Comparison of ENCODE assay signal across 8 mouse cellular contexts in genomic region chr7:90131376-90131651, GRCm38 (mm10). TPM values are rescaled to one million over a fixed set of nuclear protein-coding genes. Genes with fewer than 3 reads are reported as not detected.
DNase-seq lines count a peak whose midpoint lies in the region; ATAC-seq and TF ChIP-seq lines count a peak whose summit lies in the region.

No protein-coding gene starts in this region.

- no peak for ATAC-seq in lung, embryonic 15.5 days (ENCODE audit: borderline replicate concordance, extremely low read depth, low FRiP score, low TSS enrichment)
- no peak for ATAC-seq in limb, embryonic 11.5 days (ENCODE audit: insufficient number of reproducible peaks, low FRiP score, low TSS enrichment, low read depth)

- H3K4me3 ChIP-seq in lung, embryonic 15.5 days, result peak overlapping the region; percentile 91
- peak overlapping the region; percentile 98 for H3K4me3 ChIP-seq in forebrain, embryonic 10.5 days
- H3K4me3 ChIP-seq in limb, embryonic 11.5 days (ENCODE audit: low read depth, low read length), result peak overlapping the region; percentile 92
- H3K4me3 ChIP-seq in olfactory bulb, adult 2 months (ENCODE audit: insufficient read depth, low read depth, low read length), result no peak overlapping the region

- H3K27ac ChIP-seq in lung, embryonic 15.5 days, result peak overlapping the region; percentile 97
- peak overlapping the region; percentile 99 for H3K27ac ChIP-seq in forebrain, embryonic 10.5 days
- H3K27ac ChIP-seq in limb, embryonic 11.5 days (replicated peaks; ENCODE audit: low read depth, low read length), result no peak overlapping the region
- 0 out of 2 replicates have a peak overlapping the region, but pooled peaks have one; percentile 41 for H3K27ac ChIP-seq in olfactory bulb, adult 2 months (ENCODE audit: insufficient read depth, low read depth, low read length)

- peaks cover 32% of the 10 kb centered on the region for H3K4me1 ChIP-seq in lung, embryonic 15.5 days
- peaks cover 26% of the 10 kb centered on the region for H3K4me1 ChIP-seq in forebrain, embryonic 10.5 days
- peaks cover 6% of the 10 kb centered on the region; the same call in 1 of the 2 replicates for H3K4me1 ChIP-seq in limb, embryonic 11.5 days (ENCODE audit: control insufficient read depth, insufficient read depth, low read length)
- no peaks in the 10 kb centered on the region for H3K4me1 ChIP-seq in olfactory bulb, adult 2 months (ENCODE audit: control insufficient read depth, insufficient read depth, low read length)

- DNase-seq in lung, postnatal 25 days (ENCODE audit: low spot score), result no peak
- DNase-seq in forebrain, embryonic 10.5 days (ENCODE audit: extremely low spot score, low spot score), result no peak
- DNase-seq in limb, embryonic 11.5 days (ENCODE audit: low spot score), result no peak
- DNase-seq in thymus, postnatal 14 days, result no peak
- no peak for DNase-seq in left cerebral cortex, postnatal 25 days (ENCODE audit: low spot score in 2 of 2)
- no peak for DNase-seq in testis, postnatal 14 days (ENCODE audit: low spot score)

- H3K27me3 ChIP-seq in lung, embryonic 15.5 days, result no peaks in the 10 kb centered on the region
- H3K27me3 ChIP-seq in forebrain, embryonic 10.5 days (ENCODE audit: poor library complexity, severe bottlenecking), result no peaks in the 10 kb centered on the region
- no peaks in the 10 kb centered on the region for H3K27me3 ChIP-seq in limb, embryonic 11.5 days (ENCODE audit: control insufficient read depth, insufficient read depth, low read length)

- H3K4me2 ChIP-seq in lung, embryonic 15.5 days, result peak overlapping the region; percentile 62
- peak overlapping the region; percentile 73 for H3K4me2 ChIP-seq in limb, embryonic 11.5 days (ENCODE audit: low read depth, severe bottlenecking)

- intact Hi-C loops in left cerebral cortex, postnatal 25 days (cut with DNase I), result loop anchor here (2.0 kb wide), 2 partner anchors 63 to 311 kb away; partner anchors contain the start of gene Crebzf

- WGBS in lung, embryonic 15.5 days, result 0% methylated on average over 2 of the region's 2 CpGs
- 0% methylated on average over 2 of the region's 2 CpGs for WGBS in forebrain, embryonic 10.5 days
- 0% methylated on average over 2 of the region's 2 CpGs for WGBS in limb, embryonic 11.5 days
- WGBS in olfactory bulb, adult 2 months, result 1% methylated on average over 2 of the region's 2 CpGs

- peak overlapping the region; percentile 93 for H3K9ac ChIP-seq in lung, embryonic 15.5 days
- peak overlapping the region; percentile 97 for H3K9ac ChIP-seq in limb, embryonic 11.5 days (ENCODE audit: low read length)

- no peak for TF ChIP-seq CTCF in olfactory bulb, adult 2 months (IDR thresholded peaks at IDR 0.05; ENCODE audit: insufficient read depth, low read depth, low read length)

- H3K36me3 ChIP-seq in lung, embryonic 15.5 days, result no peaks in the 10 kb centered on the region
- H3K36me3 ChIP-seq in forebrain, embryonic 10.5 days (replicated peaks), result no peaks in the 10 kb centered on the region
- H3K36me3 ChIP-seq in limb, embryonic 11.5 days (ENCODE audit: control insufficient read depth, insufficient read depth, low read length), result no peaks in the 10 kb centered on the region

- no peaks in the 10 kb centered on the region for H3K9me3 ChIP-seq in lung, embryonic 15.5 days
- H3K9me3 ChIP-seq in forebrain, embryonic 10.5 days, result no peaks in the 10 kb centered on the region
- H3K9me3 ChIP-seq in limb, embryonic 11.5 days (ENCODE audit: control insufficient read depth, low read length), result no peaks in the 10 kb centered on the region

- TF ChIP-seq POLR2A in olfactory bulb, adult 2 months (IDR thresholded peaks at IDR 0.05; ENCODE audit: insufficient read depth, low read depth, low read length), result no peak

RNA-seq across cellular contexts. Expression of gene Picalm, which starts 1.3 kb away (rescaled TPM):
- 40.8 and 43.2 TPM in 2 replicates for polyA plus RNA-seq in lung, embryonic 15.5 days (2015; fragmentation: Nextera tagmentation; extraction: Ambion mirVana)
- 22.9 and 25.0 TPM in 2 replicates for polyA plus RNA-seq in forebrain, embryonic 10.5 days (2016; fragmentation: Nextera tagmentation; extraction: Ambion mirVana)
- polyA plus RNA-seq in limb, embryonic 11.5 days (2014; fragmentation: Nextera tagmentation; extraction: Ambion mirVana), result 34.0 and 35.4 TPM in 2 replicates
- 64.3 TPM in 1 of 2 replicates, not detected in the other for polyA plus RNA-seq in olfactory bulb, adult 2 months (2012; ENCODE audit: insufficient read depth, insufficient read length, low replicate concordance, missing spikeins)
- total RNA-seq in left cerebral cortex, postnatal 25 days (2021), result 100 to 1,000 TPM; 134 to 143 TPM
